Mouse (Mus musculus): ENCODE data around the gene Ednra. TPM values are rescaled to one million over a fixed set of nuclear protein-coding genes. Genes with fewer than 3 reads are reported as not detected.

Ednra gene
- polyA plus RNA-seq (2011; ENCODE audit: insufficient read depth, insufficient read length, low replicate concordance, missing spikeins): 0.47 and 2.1 TPM in 2 replicates

DNA sequence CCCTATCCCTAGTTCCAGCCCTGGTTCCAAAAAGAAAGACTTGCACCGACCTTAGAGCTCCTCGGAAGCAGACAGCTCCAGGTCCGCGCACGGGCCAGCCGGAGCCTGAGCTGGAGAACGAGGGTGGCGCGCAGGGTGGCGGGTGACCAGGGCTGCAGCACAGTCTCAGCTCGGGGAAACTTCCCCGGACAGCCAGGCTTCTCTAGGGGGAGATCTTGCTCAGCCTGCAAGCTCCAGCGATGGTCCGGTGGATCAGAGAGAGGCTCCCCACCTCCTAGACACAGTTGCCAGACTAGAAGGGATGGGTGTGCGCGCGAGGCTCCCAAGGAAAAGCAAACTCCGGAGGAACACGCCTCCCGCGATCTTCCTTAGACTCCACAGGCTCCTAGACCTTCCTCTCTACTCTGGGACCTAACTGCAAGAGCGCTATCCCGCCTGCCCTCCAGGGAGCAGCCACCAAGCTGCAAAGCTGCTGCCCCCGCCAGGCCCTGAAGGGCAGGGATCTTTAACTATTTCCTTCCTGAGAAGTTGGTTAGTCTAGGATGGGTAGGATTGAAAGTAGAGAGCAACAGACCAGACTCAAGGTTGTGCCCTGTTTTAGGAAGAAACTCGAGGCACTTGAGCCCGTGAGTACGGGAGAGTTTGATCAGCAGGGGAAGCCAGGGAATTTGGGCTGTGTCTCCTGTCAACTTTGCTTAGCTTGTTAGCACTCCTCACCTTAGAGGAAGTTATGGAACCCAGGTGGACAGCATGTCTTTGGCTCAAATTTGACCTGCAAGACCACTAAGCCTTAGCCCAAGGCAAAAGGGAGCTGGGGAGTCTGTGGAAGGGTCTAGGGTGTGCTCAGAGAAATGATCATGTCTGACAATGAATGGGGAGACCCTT is at the start of gene Ednra:
Gene Ednra (minus strand): TSS at position 419 of the 885 bp plus-strand sequence.
- Histone ChIP-seq H3K27ac (ENCODE audit: control insufficient read depth, insufficient read depth, low read depth, low read length, poor library complexity) (peak within 1 kb of the TSS; percentile 50), H3K4me3 (replicated peaks; ENCODE audit: control insufficient read depth, low read depth, low read length) (peak within 1 kb of the TSS; percentile 51)
- WGBS: 4% methylated on average over 27 of the region's 27 CpGs

GRCm38 (mm10) chr8:77773831-77774230 is 49.6 kb upstream of the Ednra start:
- H3K27ac ChIP-seq (ENCODE audit: control insufficient read depth, insufficient read depth, low read depth, low read length, poor library complexity): no peak overlapping the region
- TF ChIP-seq CTCF (IDR thresholded peaks at IDR 0.05; ENCODE audit: control insufficient read depth, insufficient read depth, low read length): no peak
- no peak overlapping the region for H3K4me3 ChIP-seq (replicated peaks; ENCODE audit: control insufficient read depth, low read depth, low read length)
- H3K4me1 ChIP-seq (ENCODE audit: control insufficient read depth, insufficient read depth, low read length): no peaks in the 10 kb centered on the region
- 82% methylated on average over 4 of the region's 4 CpGs for WGBS

More for the DNA sequence above, at the start of gene Ednra:
- no peak for TF ChIP-seq CTCF (IDR thresholded peaks at IDR 0.05; ENCODE audit: control insufficient read depth, insufficient read depth, low read length)
- no peak for TF ChIP-seq POLR2A (IDR thresholded peaks at IDR 0.05; ENCODE audit: borderline replicate concordance, control insufficient read depth, low read depth, low read length)
- H3K4me1 ChIP-seq (ENCODE audit: control insufficient read depth, insufficient read depth, low read length): no peaks in the 10 kb centered on the region; the same call in 1 of the 2 replicates

- H3K4me1 ChIP-seq (ENCODE audit: control insufficient read depth, insufficient read depth, low read length): no peaks in the 10 kb centered on the region
- TF ChIP-seq CTCF (IDR thresholded peaks at IDR 0.05; ENCODE audit: control insufficient read depth, insufficient read depth, low read length) (peak; percentile 33; the same call in 1 of the 2 replicates), POLR2A (IDR thresholded peaks at IDR 0.05; ENCODE audit: borderline replicate concordance, control insufficient read depth, low read depth, low read length) (no peak)
- no peak overlapping the region for H3K4me3 ChIP-seq (replicated peaks; ENCODE audit: control insufficient read depth, low read depth, low read length)
- H3K27ac ChIP-seq (ENCODE audit: control insufficient read depth, insufficient read depth, low read depth, low read length, poor library complexity): no peak overlapping the region
- WGBS: 78% methylated on average over 5 of the region's 5 CpGs
Observed at GRCm38 (mm10) chr8:77773256-77773655, 49.0 kb upstream of the Ednra start.

- H3K4me3 ChIP-seq (replicated peaks; ENCODE audit: control insufficient read depth, low read depth, low read length): no peak overlapping the region
- TF ChIP-seq POLR2A (IDR thresholded peaks at IDR 0.05; ENCODE audit: borderline replicate concordance, control insufficient read depth, low read depth, low read length) (no peak), CTCF (IDR thresholded peaks at IDR 0.05; ENCODE audit: control insufficient read depth, insufficient read depth, low read length) (no peak)
- WGBS: 76% methylated on average over 5 of the region's 5 CpGs
- no peaks in the 10 kb centered on the region for H3K4me1 ChIP-seq (ENCODE audit: control insufficient read depth, insufficient read depth, low read length)
- no peak overlapping the region for H3K27ac ChIP-seq (ENCODE audit: control insufficient read depth, insufficient read depth, low read depth, low read length, poor library complexity)
Observed at GRCm38 (mm10) chr8:77772210-77772886, 48.1 kb upstream of the Ednra start.

- H3K4me3 ChIP-seq (replicated peaks; ENCODE audit: control insufficient read depth, low read depth, low read length): no peak overlapping the region
- WGBS: 61% methylated on average over 3 of the region's 3 CpGs
- TF ChIP-seq CTCF (IDR thresholded peaks at IDR 0.05; ENCODE audit: control insufficient read depth, insufficient read depth, low read length) (no peak), POLR2A (IDR thresholded peaks at IDR 0.05; ENCODE audit: borderline replicate concordance, control insufficient read depth, low read depth, low read length) (no peak)
- no peak overlapping the region for H3K27ac ChIP-seq (ENCODE audit: control insufficient read depth, insufficient read depth, low read depth, low read length, poor library complexity)
- no peaks in the 10 kb centered on the region for H3K4me1 ChIP-seq (ENCODE audit: control insufficient read depth, insufficient read depth, low read length)
Observed at GRCm38 (mm10) chr8:77770966-77771365, 46.7 kb upstream of the Ednra start.

DNA sequence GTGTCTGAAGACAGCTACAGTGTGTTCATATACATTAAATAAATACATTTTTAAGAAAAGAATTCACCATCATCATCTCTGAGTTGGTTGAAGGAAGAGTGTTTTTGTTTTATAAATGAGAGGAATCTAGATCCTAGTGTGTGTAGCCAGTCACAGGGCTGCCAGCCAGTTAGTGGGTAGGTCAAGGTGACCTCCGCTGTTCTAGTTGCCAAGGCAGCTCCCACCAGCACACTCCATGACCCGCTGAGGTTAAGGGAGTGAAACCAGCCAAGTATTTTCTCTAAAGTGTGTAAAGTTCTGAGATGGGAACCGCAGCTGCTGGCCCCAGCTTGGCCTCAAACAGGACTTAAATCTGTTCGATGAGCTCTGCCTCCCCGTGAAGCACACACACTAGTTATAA is 44.7 kb upstream of the Ednra start:
- Histone ChIP-seq H3K4me3 (replicated peaks; ENCODE audit: control insufficient read depth, low read depth, low read length) (no peak overlapping the region), H3K4me1 (ENCODE audit: control insufficient read depth, insufficient read depth, low read length) (no peaks in the 10 kb centered on the region), H3K27ac (ENCODE audit: control insufficient read depth, insufficient read depth, low read depth, low read length, poor library complexity) (no peak overlapping the region)
- whole genome bisulfite sequencing: 86% methylated on average over 5 of the region's 5 CpGs
- TF ChIP-seq POLR2A (IDR thresholded peaks at IDR 0.05; ENCODE audit: borderline replicate concordance, control insufficient read depth, low read depth, low read length): no peak
- no peak for TF ChIP-seq CTCF (IDR thresholded peaks at IDR 0.05; ENCODE audit: control insufficient read depth, insufficient read depth, low read length)

DNA sequence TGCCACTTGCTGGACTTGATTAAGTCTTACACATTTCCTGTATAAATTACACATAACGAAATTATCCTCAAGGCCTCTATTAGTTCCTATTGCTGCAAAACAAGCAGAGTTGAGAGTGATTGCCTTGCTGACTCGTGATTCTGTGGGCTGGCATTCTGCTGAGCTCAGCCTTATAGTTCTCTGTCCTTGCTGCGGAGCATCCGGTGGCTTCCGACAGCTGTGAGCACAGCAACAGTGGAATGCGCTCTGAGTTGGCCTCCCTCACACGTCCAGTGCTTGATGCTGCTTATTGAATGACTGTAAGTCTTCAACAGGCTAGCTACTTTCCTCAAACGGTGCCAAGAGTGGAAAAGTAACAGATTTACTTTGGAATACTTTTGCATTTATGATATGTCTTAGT is 40.0 kb upstream of the Ednra start:
- 70% methylated on average over 8 of the region's 8 CpGs for WGBS
- TF ChIP-seq POLR2A (IDR thresholded peaks at IDR 0.05; ENCODE audit: borderline replicate concordance, control insufficient read depth, low read depth, low read length): no peak
- TF ChIP-seq CTCF (IDR thresholded peaks at IDR 0.05; ENCODE audit: control insufficient read depth, insufficient read depth, low read length): no peak
- Histone ChIP-seq H3K27ac (ENCODE audit: control insufficient read depth, insufficient read depth, low read depth, low read length, poor library complexity) (no peak overlapping the region), H3K4me3 (replicated peaks; ENCODE audit: control insufficient read depth, low read depth, low read length) (no peak overlapping the region), H3K4me1 (ENCODE audit: control insufficient read depth, insufficient read depth, low read length) (no peaks in the 10 kb centered on the region)

GRCm38 (mm10) chr8:77762967-77763366 is 38.7 kb upstream of the Ednra start:
- no peak overlapping the region for H3K4me3 ChIP-seq (replicated peaks; ENCODE audit: control insufficient read depth, low read depth, low read length)
- H3K4me1 ChIP-seq (ENCODE audit: control insufficient read depth, insufficient read depth, low read length): no peaks in the 10 kb centered on the region
- TF ChIP-seq CTCF (IDR thresholded peaks at IDR 0.05; ENCODE audit: control insufficient read depth, insufficient read depth, low read length): no peak
- no peak for TF ChIP-seq POLR2A (IDR thresholded peaks at IDR 0.05; ENCODE audit: borderline replicate concordance, control insufficient read depth, low read depth, low read length)
- H3K27ac ChIP-seq (ENCODE audit: control insufficient read depth, insufficient read depth, low read depth, low read length, poor library complexity): no peak overlapping the region
- WGBS: 66% methylated on average over 3 of the region's 3 CpGs
